Mouse (Mus musculus) retina, postnatal 1 day (tissue): ENCODE results near the gene Tfrc.
A peak's percentile ranks its signal among the peaks of the same experiment; 100 is the strongest.
"Not testable (repeated sequence)": the region's sequence is repeated elsewhere in the genome, so short reads cannot be mapped to it uniquely, and the experiment has no call there.

Experiments used
- DNase-seq: peaks from one replicate; pipeline ENCODE4 v3.0.0-alpha.2; 2012

Gene Tfrc

DNA sequence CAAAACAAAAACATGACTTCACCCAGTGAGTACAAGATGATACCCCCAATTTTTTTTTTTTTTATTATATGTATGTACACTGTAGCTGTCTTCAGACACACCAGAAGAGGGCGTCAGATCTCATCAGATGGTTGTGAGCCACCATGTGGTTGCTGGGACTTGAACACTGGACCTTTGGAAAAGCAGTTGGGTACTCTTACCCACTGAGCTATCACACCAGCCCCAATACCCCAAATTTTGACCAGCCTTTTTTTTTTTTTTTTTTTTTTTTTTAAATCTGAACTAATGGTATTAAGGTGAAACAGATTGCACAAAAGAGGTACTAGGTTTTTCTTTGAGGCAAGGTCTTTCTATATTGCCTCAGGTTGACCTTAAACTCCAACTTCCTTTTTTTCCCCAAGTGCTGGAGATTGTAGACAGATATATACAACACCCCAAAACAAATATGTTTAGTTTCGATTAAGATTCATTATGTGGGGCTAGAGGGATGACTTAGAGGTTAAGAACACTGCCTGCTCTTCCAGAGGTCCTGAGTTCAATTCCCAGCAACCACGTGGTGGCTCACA lies 4.6 kb downstream of the Tfrc start:
- no peak for DNase-seq

DNA sequence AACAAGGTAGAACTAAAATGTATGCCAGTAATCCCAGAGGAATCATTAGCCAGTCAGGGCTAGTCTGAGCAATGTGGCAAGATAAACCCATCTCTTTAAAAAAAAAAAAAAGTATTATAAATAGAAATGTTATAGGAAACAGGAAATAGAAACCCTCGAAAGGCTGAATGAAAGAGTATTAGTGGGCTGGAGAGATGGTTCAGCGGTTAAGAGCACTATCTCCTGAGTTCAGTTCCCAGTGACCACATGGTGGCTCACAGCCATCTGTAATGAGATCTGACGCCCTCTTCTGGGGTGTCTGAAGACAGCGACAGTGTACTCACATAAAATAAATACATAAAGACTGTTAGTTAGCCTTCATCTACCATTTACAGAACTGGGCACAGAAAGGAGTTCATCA lies 5.3 kb downstream of the Tfrc start:
- no peak for DNase-seq

DNA sequence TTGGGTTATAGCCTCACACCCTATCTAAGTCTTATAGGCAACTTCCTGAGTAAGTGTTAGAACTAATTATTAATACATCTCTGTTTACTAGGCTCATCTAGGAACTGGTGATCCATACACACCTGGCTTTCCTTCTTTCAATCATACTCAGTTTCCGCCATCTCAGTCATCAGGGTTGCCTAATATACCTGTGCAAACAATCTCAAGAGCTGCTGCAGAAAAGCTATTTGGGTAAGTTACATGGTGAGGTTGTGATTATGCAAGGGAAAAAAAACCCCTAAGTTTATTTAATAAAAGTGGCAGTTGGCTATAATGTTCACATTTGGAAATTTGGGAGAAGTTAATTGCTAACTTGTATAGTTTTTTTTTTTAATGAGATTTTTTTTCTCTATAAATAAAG lies 10.2 kb downstream of the Tfrc start:
- no peak for DNase-seq

DNA sequence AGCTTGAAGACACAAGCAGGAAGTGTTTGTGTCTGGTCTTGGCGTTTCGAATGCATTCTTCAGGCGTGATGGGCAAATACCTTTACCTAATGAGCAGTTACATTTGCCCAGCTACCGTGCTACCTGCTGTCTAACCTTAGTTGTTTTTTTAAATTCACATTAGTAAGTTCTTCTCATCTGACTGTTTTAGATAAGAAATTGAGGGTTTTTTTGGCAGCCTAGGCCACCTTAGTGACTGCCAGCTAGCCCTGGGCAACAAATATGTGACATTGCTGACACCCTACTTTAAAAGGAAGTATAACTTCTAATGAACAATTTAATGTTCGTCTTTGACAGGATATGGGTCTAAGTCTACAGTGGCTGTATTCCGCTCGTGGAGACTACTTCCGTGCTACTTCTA lies 19.4 kb downstream of the Tfrc start:
- no peak for DNase-seq

DNA sequence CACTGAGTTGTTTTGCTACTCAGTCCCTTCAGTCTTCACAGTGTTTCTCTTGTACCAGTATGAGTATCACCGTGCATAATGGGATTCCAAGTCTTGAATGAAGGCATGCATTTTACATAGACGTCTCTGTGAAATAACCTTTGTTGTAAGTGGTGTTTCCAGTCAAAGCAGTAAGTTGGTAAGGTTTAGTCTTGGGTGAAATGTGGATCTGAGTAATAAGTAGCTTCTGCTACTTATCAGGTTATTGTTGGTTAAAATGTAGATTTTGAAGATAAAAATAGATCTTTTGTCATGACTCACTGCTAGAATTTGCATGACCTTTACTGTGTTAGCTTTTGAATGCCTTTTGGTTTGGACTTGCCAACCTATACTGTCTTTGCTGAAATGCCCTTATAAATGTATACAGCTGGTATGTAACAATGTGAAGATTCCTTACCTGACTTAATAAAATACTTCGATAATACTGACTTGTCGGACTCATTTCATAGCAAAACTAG lies 23.7 kb downstream of the Tfrc start:
- no peak for DNase-seq

DNA sequence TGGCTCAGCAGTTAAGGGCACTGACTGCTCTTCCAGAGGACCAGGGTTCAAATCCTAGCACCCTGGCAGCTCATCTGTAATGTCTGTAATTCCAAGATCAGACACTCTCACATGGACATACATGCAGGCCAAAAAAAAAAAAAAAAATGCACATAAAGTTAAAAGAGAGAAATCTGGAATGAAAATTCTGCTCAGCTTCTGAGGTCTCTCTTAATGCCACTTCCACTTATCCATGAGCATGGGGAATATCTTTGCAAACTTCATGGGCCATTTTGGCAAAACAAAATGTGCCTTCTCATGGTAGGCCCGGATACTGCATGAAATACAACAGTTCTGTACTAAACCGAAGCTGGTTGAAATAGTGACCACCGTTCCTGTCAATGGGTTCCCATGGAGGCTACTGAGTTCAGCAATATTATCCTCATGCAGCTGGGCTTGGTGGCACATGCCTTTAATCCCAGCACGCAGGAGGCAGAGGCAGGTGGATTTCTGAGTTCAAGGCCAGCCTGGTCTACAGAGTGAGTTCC lies 24.8 kb downstream of the Tfrc start:
- no peak for DNase-seq

DNA sequence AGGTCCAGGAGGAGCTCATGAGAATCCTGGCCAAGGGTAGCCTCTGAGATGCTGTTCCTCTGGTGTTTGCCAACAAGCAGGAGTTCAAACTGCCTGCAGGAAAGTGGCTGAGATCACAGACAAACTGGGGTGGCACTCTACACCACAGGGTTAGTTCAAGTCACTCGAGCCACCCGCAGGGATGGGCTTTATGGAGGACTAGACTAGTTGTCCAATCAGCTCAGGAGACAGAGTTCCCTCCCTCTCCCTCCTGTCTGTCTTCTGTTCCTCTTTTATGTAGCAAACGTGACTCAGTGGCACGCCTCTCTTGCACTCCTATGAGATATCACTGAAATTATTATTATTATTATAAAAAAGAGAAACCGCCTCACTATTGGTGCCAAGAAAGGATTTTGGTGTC lies 25.5 kb downstream of the Tfrc start:
- no peak for DNase-seq

DNA sequence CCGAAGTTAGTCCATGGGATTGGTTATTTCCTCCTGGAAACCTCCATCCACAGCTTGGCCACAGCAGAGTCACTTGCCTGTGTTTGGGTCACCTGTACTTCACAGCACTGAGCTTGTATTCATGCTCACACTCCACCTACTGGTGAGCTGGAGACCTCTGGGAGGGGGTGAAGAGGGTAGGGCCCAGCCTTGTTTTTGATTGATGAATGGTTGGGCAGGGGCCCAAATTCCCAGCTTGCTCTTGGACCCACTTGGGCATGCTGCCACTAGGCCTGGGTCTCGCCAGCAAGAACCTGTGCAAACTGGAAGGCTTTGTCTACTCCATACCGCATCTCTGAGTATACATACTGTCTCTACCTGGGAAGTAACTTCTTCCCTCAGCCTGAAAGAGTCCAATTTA lies 26.6 kb downstream of the Tfrc start:
- peak; percentile 28 for DNase-seq

DNA sequence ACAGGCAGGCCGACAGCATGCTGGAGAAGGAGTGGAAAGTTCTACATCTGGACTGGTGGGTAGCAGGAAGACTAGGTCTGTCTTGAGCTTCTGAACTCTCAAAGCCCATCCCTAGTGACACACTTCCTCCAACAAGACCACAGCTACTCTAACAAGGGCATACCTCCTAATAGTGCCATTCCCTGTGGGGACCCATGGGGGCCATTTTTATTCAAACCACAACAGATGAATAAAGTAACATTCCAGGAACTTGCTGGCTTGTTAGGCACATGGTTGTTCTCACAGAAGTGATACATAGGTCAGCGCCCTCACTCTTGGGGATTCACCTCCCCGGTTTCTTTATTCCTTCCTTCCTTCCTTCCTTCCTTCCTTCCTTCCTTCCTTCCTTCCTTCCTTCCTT lies 27.6 kb downstream of the Tfrc start:
- no peak for DNase-seq

DNA sequence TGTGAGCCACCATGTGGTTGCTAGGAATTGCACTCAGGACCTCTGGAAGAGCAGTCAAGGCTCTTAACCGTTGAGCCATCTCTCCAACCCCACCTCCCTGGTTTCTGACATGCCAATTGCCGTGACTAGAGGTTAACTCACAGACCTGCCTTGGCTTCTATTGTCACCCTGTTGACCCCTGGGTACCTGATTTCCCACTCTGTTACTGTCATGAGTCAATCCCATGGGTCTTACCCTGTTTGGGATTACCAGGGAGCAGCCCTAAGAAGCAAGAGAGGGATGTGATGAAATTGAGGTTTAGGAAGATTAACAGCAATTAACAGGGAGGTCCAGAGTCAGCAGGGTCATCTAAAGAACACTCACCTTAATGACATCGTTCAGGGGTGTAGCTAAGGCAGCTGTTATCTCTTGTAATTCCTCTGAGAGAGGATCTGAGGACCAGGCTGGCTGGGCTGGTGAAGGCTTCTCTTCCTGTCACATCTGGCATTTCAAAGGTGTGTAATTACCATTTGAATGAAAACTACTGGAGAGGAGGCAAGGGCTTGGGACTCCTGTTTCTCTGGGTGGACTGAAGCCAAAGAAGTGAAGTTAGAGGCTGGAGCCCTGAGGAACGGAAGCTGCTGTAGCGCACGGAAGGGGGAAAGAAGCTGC lies 28.3 kb downstream of the Tfrc start:
- DNase-seq: peak; percentile 30

DNA sequence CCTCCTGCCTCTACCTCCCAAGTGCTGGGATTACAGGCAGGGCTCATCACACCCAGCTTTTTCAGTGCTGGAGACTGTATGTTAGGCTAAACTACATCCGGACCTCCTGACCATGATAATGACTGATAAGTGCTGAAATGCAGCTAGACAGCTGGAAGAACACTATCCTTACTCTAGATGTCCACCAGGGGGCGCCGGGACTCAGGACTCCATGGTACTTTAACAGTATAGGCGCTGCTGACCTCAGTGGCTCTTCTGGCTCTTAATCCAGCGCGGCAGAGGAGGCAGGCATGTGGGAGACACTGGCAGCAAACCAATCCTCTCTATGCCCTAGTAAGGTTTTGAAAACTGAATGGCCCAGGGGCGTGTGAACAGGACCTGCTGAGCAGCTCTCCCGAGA lies 29.8 kb downstream of the Tfrc start:
- peak; percentile 92 for DNase-seq

DNA sequence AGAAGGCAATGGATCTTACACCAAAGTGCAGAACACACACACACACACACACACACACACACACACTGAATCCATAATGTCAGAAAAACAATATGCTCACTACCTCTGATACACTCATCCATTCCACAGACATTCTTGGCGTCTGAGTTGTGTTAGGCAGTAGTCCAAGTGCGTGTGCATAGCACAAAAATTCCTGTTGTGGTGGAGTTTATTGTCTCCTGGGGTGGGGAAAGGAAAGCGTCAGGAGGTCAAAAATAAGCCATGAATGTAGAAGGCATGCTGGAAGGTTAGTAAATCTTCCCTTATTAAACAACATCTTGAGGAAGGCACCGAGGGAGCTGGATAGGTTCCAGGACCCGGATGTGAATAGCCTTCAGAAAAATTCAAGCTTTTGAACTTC lies 31.4 kb downstream of the Tfrc start:
- no peak for DNase-seq

DNA sequence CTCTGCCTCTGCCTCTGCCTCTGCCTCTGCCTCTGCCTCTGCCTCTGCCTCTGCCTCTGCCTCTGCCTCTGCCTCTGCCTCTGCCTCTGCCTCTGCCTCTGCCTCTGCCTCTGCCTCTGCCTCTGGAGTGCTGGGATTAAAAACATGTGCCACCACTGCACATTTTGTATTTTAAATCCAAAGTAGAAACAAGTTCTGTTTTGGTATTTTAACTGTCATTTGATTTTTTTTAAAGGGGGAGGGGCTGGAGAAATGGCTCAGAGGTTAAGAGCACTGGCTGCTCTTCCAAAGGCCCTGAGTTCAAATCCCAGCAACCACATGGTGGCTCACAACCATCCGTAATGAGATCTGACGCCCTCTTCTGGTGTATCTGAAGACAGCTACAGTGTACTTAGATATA lies 32.0 kb downstream of the Tfrc start:
- DNase-seq: not testable (repeated sequence)

DNA sequence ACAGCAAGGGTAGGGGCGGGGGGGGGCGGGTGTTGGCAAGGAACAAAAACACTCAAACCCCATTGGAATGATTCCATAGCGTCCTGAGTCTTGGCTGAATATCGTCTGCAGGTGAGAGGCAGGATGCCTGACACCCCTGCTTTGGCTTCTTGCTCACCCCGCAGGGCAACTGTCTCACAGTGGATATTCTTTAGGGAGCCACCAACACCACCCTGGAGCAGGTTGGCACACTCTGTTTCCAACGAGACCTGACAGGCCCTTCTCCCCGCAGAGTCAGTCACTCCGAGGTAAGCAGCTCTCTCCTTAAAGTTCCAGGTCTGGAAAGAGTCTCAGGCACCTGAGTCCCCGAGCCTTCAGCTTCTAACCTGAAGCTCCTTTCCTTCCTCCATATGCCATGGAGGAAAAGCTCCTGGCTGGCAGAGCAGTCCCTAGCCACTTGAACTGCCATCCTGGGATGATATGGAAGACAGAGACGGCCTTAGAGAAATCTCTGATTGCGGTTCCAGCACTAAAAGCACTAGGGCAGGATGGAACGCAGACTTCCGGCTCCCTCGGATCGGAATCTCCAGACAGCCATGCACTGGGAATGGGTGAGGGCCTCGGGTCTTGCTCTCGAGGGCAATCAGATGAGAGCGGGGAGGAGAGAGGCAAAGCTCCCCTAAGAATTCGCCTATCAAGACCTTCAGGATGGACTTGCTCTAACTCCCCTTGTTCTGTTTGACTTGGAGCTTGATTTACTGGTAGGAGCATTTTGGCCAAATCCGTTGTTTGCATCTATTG lies 32.9 kb downstream of the Tfrc start:
- no peak for DNase-seq

DNA sequence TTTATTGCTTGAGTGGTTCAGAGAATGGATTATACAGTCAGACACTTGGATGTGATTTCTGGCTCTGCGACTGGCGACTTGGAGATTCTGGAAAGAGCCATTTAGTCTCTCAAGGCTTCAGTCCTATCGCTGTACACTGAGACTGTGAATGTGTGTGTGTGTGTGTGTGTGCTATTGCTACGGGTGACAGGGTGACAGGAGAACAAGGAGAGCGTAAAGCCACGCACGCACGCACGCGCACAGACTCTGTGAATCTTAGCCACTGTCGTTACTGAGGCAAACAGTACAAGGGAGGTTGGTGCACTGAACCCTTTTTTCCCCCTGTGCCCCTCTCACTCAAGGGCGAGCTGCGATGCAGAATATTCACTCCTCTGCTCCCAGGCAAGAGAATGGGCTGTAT lies 33.6 kb downstream of the Tfrc start:
- DNase-seq: peak; percentile 69

DNA sequence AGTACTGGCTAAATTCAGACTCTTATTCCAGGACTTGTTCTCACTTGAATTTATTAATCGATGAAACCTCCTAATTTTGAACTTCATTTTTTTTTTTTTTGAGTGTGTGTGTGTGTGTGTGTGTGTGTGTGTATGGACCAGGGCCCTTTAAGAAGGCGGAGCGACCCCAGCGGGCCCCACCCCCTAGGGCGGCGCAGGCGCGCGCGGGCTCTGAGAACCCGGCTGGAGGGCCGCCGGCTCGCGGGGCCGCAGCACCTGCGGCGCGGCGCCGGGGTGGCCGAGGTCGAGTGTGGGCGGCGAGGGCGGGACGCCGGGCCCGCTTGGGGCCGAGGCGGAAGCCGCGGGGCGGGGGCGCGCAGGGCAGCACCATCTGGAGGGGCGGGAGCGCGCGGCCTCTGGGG lies 34.9 kb downstream of the Tfrc start, which contains the start of gene Tnk2:
Tnk2 (plus strand) TSS at position 214 of the 401 bp plus-strand sequence.
- DNase-seq: peak; percentile 93

DNA sequence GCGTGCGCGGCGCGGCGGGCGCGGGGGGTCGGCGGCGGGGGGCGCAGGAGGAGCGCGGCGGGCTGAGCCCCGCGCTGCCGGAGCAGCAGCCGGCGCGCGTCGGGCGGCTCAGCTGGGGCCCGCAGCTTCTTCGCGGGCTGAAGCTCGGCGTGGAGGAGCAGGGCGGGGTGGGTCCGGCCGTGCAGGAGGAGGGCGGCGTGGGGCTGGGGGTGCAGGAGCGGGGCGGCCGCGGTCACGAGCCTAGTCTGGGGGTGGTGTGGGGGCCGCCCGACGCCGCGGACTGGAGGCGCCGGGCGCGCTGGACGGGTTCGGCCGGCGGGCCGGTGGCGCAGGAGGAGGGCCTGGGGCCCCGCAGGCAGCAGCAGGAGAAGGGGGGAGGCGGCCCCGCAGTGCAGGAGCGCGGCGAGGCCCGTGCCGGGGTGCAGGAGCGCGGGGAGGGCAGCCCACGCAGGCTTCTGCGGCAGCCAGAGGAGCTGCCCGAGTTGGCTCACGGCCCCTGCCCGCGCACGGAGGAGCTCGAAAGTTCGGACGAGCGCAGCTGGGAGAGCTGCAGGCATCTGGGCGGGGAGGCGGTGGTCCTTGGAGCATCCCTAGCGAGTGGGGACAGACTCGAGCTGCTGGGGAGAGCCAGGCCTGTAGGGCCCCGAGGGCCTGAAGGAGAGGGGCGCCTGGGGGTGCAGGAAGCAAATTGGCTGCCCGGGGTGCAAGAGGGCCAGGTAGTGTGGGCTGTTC lies 35.5 kb downstream of the Tfrc start:
- DNase-seq: peak; percentile 72

DNA sequence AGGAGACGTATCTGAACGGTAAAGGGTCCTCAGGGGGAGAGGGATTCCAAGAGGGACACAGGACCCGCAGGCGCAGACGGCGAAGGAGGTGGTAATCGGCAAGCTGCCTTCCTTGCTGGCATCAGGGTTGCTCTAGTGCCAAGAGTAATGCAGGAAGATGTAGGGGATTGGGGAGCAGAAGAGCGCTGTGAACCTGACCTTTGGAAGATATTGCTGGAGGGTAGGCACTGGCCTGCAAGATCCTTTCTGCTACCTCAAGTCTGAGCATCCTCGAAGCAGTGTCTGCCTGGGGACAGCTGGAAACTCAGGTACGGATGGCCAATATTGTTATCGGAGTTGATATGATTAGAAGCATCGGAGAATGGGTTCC lies 36.1 kb downstream of the Tfrc start:
- DNase-seq: no peak

DNA sequence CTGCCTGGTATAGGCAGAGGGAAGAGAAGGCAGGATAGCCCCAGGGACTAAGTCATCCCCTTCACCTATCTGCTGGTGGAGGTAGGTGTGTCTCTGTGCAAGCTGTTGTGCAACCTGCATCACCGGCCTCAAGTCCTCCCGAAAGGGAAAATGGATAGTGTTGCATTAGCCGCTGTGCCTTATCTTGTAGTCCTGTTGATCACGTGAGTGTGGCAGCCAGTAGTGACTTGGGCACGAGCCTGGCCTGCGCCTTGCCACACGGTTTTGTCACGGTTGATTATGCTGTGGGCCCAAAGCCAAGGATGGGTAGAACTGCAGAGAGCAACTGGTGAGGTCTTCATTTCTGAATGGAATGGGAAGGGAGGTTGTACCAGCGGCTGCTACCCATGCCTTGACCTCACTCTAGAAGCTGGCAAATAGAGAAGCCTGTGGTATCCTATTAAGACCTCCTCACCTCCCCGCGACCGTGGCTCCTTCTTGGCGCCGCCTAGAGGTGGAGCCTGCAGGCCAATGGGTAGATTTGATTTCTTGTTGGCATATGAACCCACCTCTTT lies 36.7 kb downstream of the Tfrc start:
- peak; percentile 80 for DNase-seq

DNA sequence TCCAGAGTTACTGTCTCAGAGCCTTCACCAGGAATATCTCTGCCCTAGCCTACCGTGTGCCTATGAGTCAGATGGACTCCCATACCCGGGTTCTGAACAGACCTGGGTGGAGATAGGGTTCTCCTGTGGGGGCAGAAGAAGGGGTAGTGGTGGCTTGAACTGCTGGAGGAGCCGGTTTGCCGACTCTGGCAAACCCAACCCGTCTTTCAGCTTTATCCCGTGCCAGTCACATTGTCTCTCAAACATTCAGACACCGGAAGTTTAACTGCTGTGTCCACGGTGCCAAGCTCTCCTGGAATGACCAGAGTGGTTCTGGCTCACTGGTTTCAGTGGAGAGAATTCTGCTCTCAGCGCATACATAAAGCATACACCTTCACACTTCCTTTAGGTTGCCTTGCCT lies 37.3 kb downstream of the Tfrc start:
- DNase-seq: no peak

DNA sequence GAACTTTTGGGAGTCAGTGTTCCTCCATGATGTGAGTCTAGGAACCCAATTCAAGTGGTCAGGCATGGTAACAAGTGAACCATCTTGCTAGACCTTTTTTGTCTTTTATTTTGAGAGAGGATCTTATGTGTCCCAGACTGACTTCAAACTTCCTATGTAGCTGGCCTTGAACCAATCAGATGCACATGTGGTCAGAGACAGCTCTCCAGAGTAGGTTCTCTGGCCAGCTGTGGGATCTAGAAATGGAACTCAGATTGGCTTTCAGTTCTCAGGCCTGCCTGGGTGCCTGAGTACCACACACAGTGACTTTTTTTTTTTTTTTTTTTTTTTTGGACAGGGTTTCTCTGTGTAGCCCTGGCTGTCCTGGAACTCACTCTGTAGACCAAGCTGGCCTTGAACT lies 39.0 kb downstream of the Tfrc start:
- no peak for DNase-seq

DNA sequence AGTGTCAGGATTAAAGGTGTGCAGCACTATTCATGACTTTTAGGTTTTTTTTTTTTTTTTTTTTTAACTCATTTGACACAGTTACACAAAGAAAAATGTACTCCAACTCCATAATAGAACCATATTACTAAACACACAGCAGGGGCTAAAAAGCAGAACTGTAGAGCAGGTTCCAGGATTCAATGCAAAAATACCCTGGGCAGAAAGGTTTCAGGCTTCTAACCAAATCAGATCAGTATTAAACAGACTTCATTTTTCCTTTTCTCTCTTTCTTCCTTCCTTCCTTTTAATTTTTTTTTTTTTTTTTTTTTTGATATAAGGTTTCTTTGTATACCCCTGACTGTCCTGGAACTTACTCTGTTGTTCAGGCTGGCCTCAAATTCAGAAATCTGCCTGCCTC lies 41.7 kb downstream of the Tfrc start:
- no peak for DNase-seq
